ENCODE assay signal across 7 mouse cellular contexts in genomic region chr2:151996229-151997189, GRCm38 (mm10). TPM values are rescaled to one million over a fixed set of nuclear protein-coding genes. Genes with fewer than 3 reads are reported as not detected.
A peak's percentile ranks its signal among the peaks of the same experiment; 100 is the strongest.
DNase-seq lines count a peak whose midpoint lies in the region; ATAC-seq and TF ChIP-seq lines count a peak whose summit lies in the region.

Gene Slc52a3, plus strand, starts transcription at chr2:151996511.

- TF ChIP-seq POLR2A in spleen, adult 2 months (IDR thresholded peaks at IDR 0.05; ENCODE audit: low read depth, low read length): no peak

- no peak within 1 kb of the TSS for H3K9ac ChIP-seq in midbrain, embryonic 15.5 days

- peak; percentile 98 for TF ChIP-seq CTCF in spleen, adult 2 months (IDR thresholded peaks at IDR 0.05; ENCODE audit: extremely low read depth, insufficient read depth, insufficient read length, insufficient replicate concordance)

- H3K4me3 ChIP-seq in limb, embryonic 10.5 days: peak within 1 kb of the TSS; percentile 24
- no peak within 1 kb of the TSS for H3K4me3 ChIP-seq in midbrain, embryonic 15.5 days
- H3K4me3 ChIP-seq in spleen, adult 2 months (ENCODE audit: extremely low read depth, insufficient read depth, insufficient read length): peak within 1 kb of the TSS; percentile 33; the same call in 1 of the 2 replicates

- no peaks in the 10 kb centered on the region for H3K36me3 ChIP-seq in limb, embryonic 10.5 days
- H3K36me3 ChIP-seq in midbrain, embryonic 15.5 days (replicated peaks): no peaks in the 10 kb centered on the region
- H3K36me3 ChIP-seq in spleen, adult 2 months (ENCODE audit: control insufficient read depth, insufficient read depth, low read length): no peaks in the 10 kb centered on the region

- H3K9me3 ChIP-seq in limb, embryonic 10.5 days (replicated peaks): no peaks in the 10 kb centered on the region
- H3K9me3 ChIP-seq in midbrain, embryonic 15.5 days: no peaks in the 10 kb centered on the region

- peak within 1 kb of the TSS; percentile 6; the same call in 1 of the 2 replicates for H3K4me2 ChIP-seq in midbrain, embryonic 15.5 days

- 8% methylated on average over 35 of the region's 35 CpGs for WGBS in limb, embryonic 10.5 days
- 9% methylated on average over 35 of the region's 35 CpGs for WGBS in midbrain, embryonic 15.5 days
- 14% methylated on average over 35 of the region's 35 CpGs for WGBS in spleen, adult 2 months

- no peak within 1 kb of the TSS for H3K27ac ChIP-seq in limb, embryonic 10.5 days
- H3K27ac ChIP-seq in midbrain, embryonic 15.5 days: no peak within 1 kb of the TSS
- H3K27ac ChIP-seq in spleen, adult 2 months (ENCODE audit: insufficient read depth, low read length): no peak within 1 kb of the TSS

- peaks cover 40% of the 10 kb centered on the region for H3K4me1 ChIP-seq in limb, embryonic 10.5 days
- peaks cover 14% of the 10 kb centered on the region for H3K4me1 ChIP-seq in midbrain, embryonic 15.5 days
- H3K4me1 ChIP-seq in spleen, adult 2 months (ENCODE audit: control insufficient read depth, insufficient read depth, insufficient read length): no peaks in the 10 kb centered on the region; the same call in 1 of the 2 replicates

- ATAC-seq in midbrain, embryonic 15.5 days (replicated peaks): no peak

- peaks cover 99% of the 10 kb centered on the region for H3K27me3 ChIP-seq in limb, embryonic 10.5 days (ENCODE audit: low read depth, poor library complexity, severe bottlenecking)
- H3K27me3 ChIP-seq in midbrain, embryonic 15.5 days (replicated peaks): peaks cover 36% of the 10 kb centered on the region
- H3K27me3 ChIP-seq in spleen, adult 2 months (ENCODE audit: control insufficient read depth, insufficient read depth, low read length): no peaks in the 10 kb centered on the region

- DNase-seq in adrenal gland, postnatal 14 days: peak; percentile 92
- peak; percentile 84 for DNase-seq in embryo, embryonic 9.5 days (ENCODE audit: extremely low spot score)
- DNase-seq in gonadal fat pad, adult 2 months (ENCODE audit: low read depth): no peak
- peak; percentile 86 for DNase-seq in kidney, adult 11 months
- DNase-seq in limb, embryonic 10.5 days (ENCODE audit: low spot score): peak; percentile 94
- DNase-seq in spleen, adult 2 months (ENCODE audit: low read depth in 1 of 2, low spot score in 2 of 2): peak; percentile 73 to 88

RNA-seq across cellular contexts. Expression of gene Slc52a3, which starts in this region (rescaled TPM):
- 1.6 and 2.4 TPM in 2 replicates for total RNA-seq in adrenal gland, postnatal 14 days (2021)
- polyA plus RNA-seq in gonadal fat pad, adult 2 months (2012; rRNA removed): 24.2 and 29.8 TPM in 2 replicates
- polyA plus RNA-seq in limb, embryonic 10.5 days (2016; fragmentation: Nextera tagmentation; extraction: Ambion mirVana): 0.77 and 1.3 TPM in 2 replicates
- 1.3 and 2.2 TPM in 2 replicates for polyA plus RNA-seq in midbrain, embryonic 15.5 days (2015; fragmentation: Nextera tagmentation; extraction: Ambion mirVana)
- 2.1 and 2.9 TPM in 2 replicates for polyA plus RNA-seq in spleen, adult 2 months (2012; rRNA removed)
